Mouse (Mus musculus): ENCODE measurements around the gene Syap1.
"Not testable (repeated sequence)": the region's sequence is repeated elsewhere in the genome, so short reads cannot be mapped to it uniquely, and the experiment has no call there.

GRCm38 (mm10) chrX:162888575-162889223 is 452 bp upstream of the Syap1 start:
- not testable (repeated sequence) for TF ChIP-seq EP300, CTCF (IDR thresholded peaks at IDR 0.05)

Measured in lung, postnatal 0 days (tissue).